Mouse (Mus musculus): ENCODE results near the gene Ncam1. TPM values are rescaled to one million over a fixed set of nuclear protein-coding genes. Genes with fewer than 3 reads are reported as not detected.

Gene Ncam1
- polyA plus RNA-seq, 1 experiment from 2014 or later, result 65.1 TPM

DNA sequence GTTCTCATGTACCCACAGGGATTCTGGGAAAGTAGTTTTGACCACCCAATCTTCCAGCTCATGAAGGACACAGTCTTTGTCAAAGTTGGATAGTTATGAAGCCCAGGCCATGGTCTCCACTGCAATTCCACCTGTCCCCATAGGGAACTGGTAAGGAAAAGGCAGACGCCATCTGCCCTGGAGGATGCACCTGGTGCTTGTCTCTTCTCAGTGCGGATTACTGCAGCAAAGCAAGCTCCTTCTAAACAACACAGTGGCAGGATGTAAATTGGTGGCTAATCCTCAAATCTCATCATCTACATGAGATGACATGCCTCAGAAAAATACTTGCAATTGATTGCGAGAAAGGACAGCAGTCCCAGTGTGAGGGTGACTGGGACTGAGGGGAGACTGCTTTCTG is 158.0 kb downstream of the Ncam1 start:
- Histone ChIP-seq H3K4me1 (ENCODE audit: control insufficient read depth, insufficient read depth, low read length) (peaks cover 4% of the 10 kb centered on the region; the same call in 1 of the 2 replicates), H3K9me3 (ENCODE audit: control insufficient read depth, low read length) (no peaks in the 10 kb centered on the region), H3K27me3 (replicated peaks; ENCODE audit: control insufficient read depth, insufficient read depth, low read length) (no peaks in the 10 kb centered on the region), H3K36me3 (ENCODE audit: control insufficient read depth, insufficient read depth, low read length) (no peaks in the 10 kb centered on the region), H3K27ac (ENCODE audit: low read length) (no peak overlapping the region), H3K9ac (ENCODE audit: low read depth, low read length) (no peak overlapping the region), H3K4me2 (ENCODE audit: low read depth, low read length) (no peak overlapping the region), H3K4me3 (ENCODE audit: low read length) (no peak overlapping the region)
- WGBS, result 87% methylated on average over 3 of the region's 3 CpGs
- no peak for ATAC-seq

DNA sequence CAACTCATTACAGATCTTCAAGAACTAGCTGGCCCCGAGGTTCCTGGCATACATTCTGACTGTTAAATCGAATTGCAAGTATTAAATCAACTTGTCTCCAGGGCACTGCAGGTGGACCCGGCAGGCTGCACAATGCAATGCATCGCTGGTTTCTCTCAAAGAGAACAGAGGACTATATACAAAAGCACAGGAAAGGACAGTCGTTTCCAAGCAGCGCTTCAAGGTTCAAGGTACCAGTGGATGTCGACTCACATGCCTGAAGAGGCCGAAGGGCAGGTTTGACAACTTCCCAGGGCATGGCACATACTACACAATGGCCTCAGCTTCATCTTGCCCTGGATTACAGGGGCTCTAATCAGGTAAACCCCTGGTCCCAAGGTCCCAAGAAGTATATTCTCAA is 158.6 kb downstream of the Ncam1 start:
- Histone ChIP-seq H3K27ac (ENCODE audit: low read length) (no peak overlapping the region), H3K9ac (ENCODE audit: low read depth, low read length) (no peak overlapping the region), H3K4me2 (ENCODE audit: low read depth, low read length) (no peak overlapping the region), H3K9me3 (ENCODE audit: control insufficient read depth, low read length) (no peaks in the 10 kb centered on the region), H3K27me3 (replicated peaks; ENCODE audit: control insufficient read depth, insufficient read depth, low read length) (no peaks in the 10 kb centered on the region), H3K36me3 (ENCODE audit: control insufficient read depth, insufficient read depth, low read length) (no peaks in the 10 kb centered on the region), H3K4me1 (ENCODE audit: control insufficient read depth, insufficient read depth, low read length) (peaks cover 4% of the 10 kb centered on the region; the same call in 1 of the 2 replicates), H3K4me3 (ENCODE audit: low read length) (no peak overlapping the region)
- WGBS, result 52% methylated on average over 8 of the region's 8 CpGs
- no peak for ATAC-seq

- Histone ChIP-seq H3K27me3 (replicated peaks; ENCODE audit: control insufficient read depth, insufficient read depth, low read length) (no peaks in the 10 kb centered on the region), H3K36me3 (ENCODE audit: control insufficient read depth, insufficient read depth, low read length) (no peaks in the 10 kb centered on the region), H3K4me2 (ENCODE audit: low read depth, low read length) (no peak overlapping the region), H3K4me1 (ENCODE audit: control insufficient read depth, insufficient read depth, low read length) (peaks cover 4% of the 10 kb centered on the region; the same call in 1 of the 2 replicates), H3K9ac (ENCODE audit: low read depth, low read length) (no peak overlapping the region), H3K9me3 (ENCODE audit: control insufficient read depth, low read length) (no peaks in the 10 kb centered on the region), H3K27ac (ENCODE audit: low read length) (no peak overlapping the region), H3K4me3 (ENCODE audit: low read length) (no peak overlapping the region)
- no peak for ATAC-seq
Measured at GRCm38 (mm10) chr9:49637955-49638354, 160.8 kb downstream of the Ncam1 start.

- no peak for ATAC-seq
- Histone ChIP-seq H3K9ac (ENCODE audit: low read depth, low read length) (no peak overlapping the region), H3K27me3 (replicated peaks; ENCODE audit: control insufficient read depth, insufficient read depth, low read length) (no peaks in the 10 kb centered on the region), H3K4me3 (ENCODE audit: low read length) (no peak overlapping the region), H3K4me2 (ENCODE audit: low read depth, low read length) (no peak overlapping the region), H3K36me3 (ENCODE audit: control insufficient read depth, insufficient read depth, low read length) (no peaks in the 10 kb centered on the region), H3K4me1 (ENCODE audit: control insufficient read depth, insufficient read depth, low read length) (peaks cover 4% of the 10 kb centered on the region; the same call in 1 of the 2 replicates), H3K9me3 (ENCODE audit: control insufficient read depth, low read length) (no peaks in the 10 kb centered on the region), H3K27ac (ENCODE audit: low read length) (no peak overlapping the region)
- 57% methylated on average over 11 of the region's 11 CpGs for WGBS
Measured at GRCm38 (mm10) chr9:49635668-49636326, 162.9 kb downstream of the Ncam1 start.

DNA sequence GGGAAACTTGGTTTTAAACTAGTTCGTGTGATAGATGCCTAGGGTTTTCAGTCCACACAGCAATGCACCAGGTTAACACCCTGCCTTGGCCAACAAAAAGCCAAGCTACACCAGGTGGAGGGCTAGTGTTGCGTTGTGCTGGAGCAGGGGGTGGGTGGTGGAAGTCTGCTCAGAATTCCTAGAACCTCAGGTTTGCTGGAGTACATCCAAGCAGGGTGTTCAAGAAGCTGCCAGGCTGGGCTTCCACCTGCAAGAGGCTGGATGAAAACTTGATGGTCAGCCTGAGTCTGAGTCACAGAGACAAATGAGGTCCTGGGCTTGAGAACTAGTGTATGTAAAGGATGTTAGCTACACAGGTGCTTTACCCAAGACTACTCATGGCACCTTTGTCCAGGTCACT is 166.1 kb downstream of the Ncam1 start:
- Histone ChIP-seq H3K27me3 (replicated peaks; ENCODE audit: control insufficient read depth, insufficient read depth, low read length) (no peaks in the 10 kb centered on the region), H3K4me3 (ENCODE audit: low read length) (no peak overlapping the region), H3K4me2 (ENCODE audit: low read depth, low read length) (no peak overlapping the region), H3K9ac (ENCODE audit: low read depth, low read length) (no peak overlapping the region), H3K4me1 (ENCODE audit: control insufficient read depth, insufficient read depth, low read length) (peaks cover 4% of the 10 kb centered on the region; the same call in 1 of the 2 replicates), H3K9me3 (ENCODE audit: control insufficient read depth, low read length) (no peaks in the 10 kb centered on the region), H3K27ac (ENCODE audit: low read length) (no peak overlapping the region), H3K36me3 (ENCODE audit: control insufficient read depth, insufficient read depth, low read length) (no peaks in the 10 kb centered on the region)
- no peak for ATAC-seq
- 84% methylated on average over 2 of the region's 2 CpGs for WGBS

DNA sequence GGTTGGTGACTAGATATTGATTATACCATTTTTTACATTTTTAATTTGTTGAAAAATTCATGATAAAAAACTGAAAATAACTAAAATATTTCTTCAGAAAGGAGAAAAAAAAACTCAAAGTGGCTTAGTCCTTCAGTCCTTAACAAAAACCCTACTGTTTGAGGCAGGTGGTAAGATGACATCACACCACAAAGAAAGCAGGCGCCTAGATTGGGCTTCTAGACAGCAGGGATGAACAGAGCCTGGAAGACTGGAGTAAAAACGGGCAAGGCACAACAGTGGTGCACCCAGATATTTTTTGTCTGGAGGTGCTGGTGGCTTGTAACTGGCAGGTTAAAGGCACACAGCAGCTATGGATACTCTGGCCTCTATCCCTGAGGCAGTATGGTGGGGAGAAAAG is 168.4 kb downstream of the Ncam1 start:
- Histone ChIP-seq H3K27me3 (replicated peaks; ENCODE audit: control insufficient read depth, insufficient read depth, low read length) (no peaks in the 10 kb centered on the region), H3K9me3 (ENCODE audit: control insufficient read depth, low read length) (no peaks in the 10 kb centered on the region), H3K9ac (ENCODE audit: low read depth, low read length) (no peak overlapping the region), H3K36me3 (ENCODE audit: control insufficient read depth, insufficient read depth, low read length) (no peaks in the 10 kb centered on the region), H3K4me2 (ENCODE audit: low read depth, low read length) (no peak overlapping the region), H3K4me3 (ENCODE audit: low read length) (no peak overlapping the region), H3K27ac (ENCODE audit: low read length) (no peak overlapping the region), H3K4me1 (ENCODE audit: control insufficient read depth, insufficient read depth, low read length) (no peaks in the 10 kb centered on the region)
- ATAC-seq, result no peak
- WGBS, result 77% methylated on average over 2 of the region's 2 CpGs

GRCm38 (mm10) chr9:49624910-49625309 is 173.8 kb downstream of the Ncam1 start:
- Histone ChIP-seq H3K4me1 (ENCODE audit: control insufficient read depth, insufficient read depth, low read length) (no peaks in the 10 kb centered on the region), H3K27me3 (replicated peaks; ENCODE audit: control insufficient read depth, insufficient read depth, low read length) (no peaks in the 10 kb centered on the region), H3K27ac (ENCODE audit: low read length) (no peak overlapping the region), H3K4me2 (ENCODE audit: low read depth, low read length) (no peak overlapping the region), H3K36me3 (ENCODE audit: control insufficient read depth, insufficient read depth, low read length) (no peaks in the 10 kb centered on the region), H3K9ac (ENCODE audit: low read depth, low read length) (no peak overlapping the region), H3K4me3 (ENCODE audit: low read length) (no peak overlapping the region), H3K9me3 (ENCODE audit: control insufficient read depth, low read length) (no peaks in the 10 kb centered on the region)
- no peak for ATAC-seq
- WGBS, result 90% methylated on average over 6 of the region's 6 CpGs

GRCm38 (mm10) chr9:49623934-49624505 is 174.7 kb downstream of the Ncam1 start:
- ATAC-seq, result no peak
- no peaks in the 10 kb centered on the region for H3K36me3 ChIP-seq (ENCODE audit: control insufficient read depth, insufficient read depth, low read length)
- no peak overlapping the region for H3K4me3 ChIP-seq (ENCODE audit: low read length)
- no peak overlapping the region for H3K27ac ChIP-seq (ENCODE audit: low read length)
- 64% methylated on average over 3 of the region's 3 CpGs for WGBS
- H3K9ac ChIP-seq (ENCODE audit: low read depth, low read length), result no peak overlapping the region
- no peaks in the 10 kb centered on the region for H3K27me3 ChIP-seq (replicated peaks; ENCODE audit: control insufficient read depth, insufficient read depth, low read length)
- H3K4me1 ChIP-seq (ENCODE audit: control insufficient read depth, insufficient read depth, low read length), result no peaks in the 10 kb centered on the region
- no peaks in the 10 kb centered on the region for H3K9me3 ChIP-seq (ENCODE audit: control insufficient read depth, low read length)
- no peak overlapping the region for H3K4me2 ChIP-seq (ENCODE audit: low read depth, low read length)

DNA sequence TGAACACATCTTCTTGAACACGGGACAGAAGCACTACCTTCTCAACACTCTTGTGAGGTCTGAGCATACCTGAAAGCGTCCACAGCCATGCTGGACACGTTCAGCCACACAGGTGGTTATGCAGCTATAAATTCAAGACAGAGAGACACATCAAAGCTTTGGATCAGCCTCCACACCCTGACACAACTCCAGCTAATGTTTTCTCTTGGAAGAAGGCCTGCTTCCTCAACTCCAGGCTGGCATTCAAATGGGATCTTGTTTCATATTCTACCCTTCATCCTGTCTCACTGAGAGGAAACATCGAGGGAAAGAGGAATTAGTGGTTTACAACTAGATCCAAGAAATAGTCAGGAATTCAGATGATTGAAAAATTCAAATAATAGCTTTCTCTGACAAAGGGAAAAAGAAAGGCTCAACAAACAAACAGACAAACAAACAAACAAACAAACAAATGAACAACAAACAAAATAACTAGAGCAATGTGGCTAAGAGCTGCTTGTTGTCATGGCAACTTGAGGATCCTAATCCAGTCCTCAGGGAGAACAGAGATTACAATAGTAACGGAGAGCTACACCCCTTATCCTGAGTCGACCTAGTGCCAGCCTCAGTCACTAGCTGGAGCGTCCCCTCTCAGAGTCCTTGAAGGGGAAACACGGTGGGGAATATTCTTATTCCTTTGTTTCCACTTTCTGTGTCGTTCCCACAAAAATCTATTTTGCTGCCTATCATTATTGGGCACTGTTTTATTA is 175.6 kb downstream of the Ncam1 start:
- Histone ChIP-seq H3K4me1 (ENCODE audit: control insufficient read depth, insufficient read depth, low read length) (no peaks in the 10 kb centered on the region), H3K4me2 (ENCODE audit: low read depth, low read length) (no peak overlapping the region), H3K4me3 (ENCODE audit: low read length) (no peak overlapping the region), H3K27ac (ENCODE audit: low read length) (no peak overlapping the region), H3K36me3 (ENCODE audit: control insufficient read depth, insufficient read depth, low read length) (no peaks in the 10 kb centered on the region), H3K9ac (ENCODE audit: low read depth, low read length) (no peak overlapping the region), H3K9me3 (ENCODE audit: control insufficient read depth, low read length) (no peaks in the 10 kb centered on the region), H3K27me3 (replicated peaks; ENCODE audit: control insufficient read depth, insufficient read depth, low read length) (no peaks in the 10 kb centered on the region)
- ATAC-seq, result no peak
- 73% methylated on average over 9 of the region's 9 CpGs for WGBS

Measured in intestine, embryonic 16.5 days (tissue).